Mouse (Mus musculus) frontal cortex, postnatal 25 days (tissue): ENCODE results near the gene Tm9sf1.
A peak's percentile ranks its signal among the peaks of the same experiment; 100 is the strongest.

ENCODE experiments used
- DNase-seq, 2 experiments: peaks; one replicate each; pipeline ENCODE4 v3.0.0; 2022; ENCODE audit warnings: low spot score in 2 of 2

The Tm9sf1 gene

DNA sequence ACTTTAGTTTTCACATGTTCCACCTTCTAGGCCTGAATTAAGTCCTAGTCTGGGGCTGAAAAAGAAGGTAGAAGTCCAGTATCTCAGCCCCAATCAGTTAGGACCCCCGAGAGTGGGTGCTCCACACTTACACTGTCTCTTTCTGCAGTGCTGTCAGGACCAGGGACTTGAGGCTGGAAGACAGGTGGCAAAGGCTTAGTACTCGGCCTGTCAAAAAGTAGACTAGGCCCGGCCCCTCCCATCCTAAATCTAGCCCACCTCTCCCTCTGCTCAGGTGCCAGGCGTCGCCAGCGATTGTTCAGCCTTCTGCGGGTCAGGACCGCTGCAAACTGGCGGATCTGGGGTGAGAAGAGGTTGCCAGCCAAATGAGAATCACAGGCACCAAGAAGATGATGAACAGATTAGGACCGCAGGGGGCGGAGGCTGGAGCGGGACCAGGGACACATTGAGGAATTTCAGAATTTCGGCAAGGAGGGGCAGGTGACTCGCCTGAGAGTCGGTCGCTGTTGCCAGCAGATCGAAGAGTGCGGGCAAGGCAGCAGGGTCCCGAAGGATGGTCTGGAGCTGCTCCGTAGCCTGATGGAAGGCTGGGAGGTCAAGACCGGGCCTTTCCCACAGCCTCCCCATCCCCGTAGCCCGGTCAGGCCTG is 8.6 kb downstream of the Tm9sf1 start:
- DNase-seq, result no peak

GRCm38 (mm10) chr14:55629312-55629711 is 14.3 kb downstream of the Tm9sf1 start:
- peak; percentile 25 to 41 for DNase-seq

- DNase-seq, result no peak
Measured at GRCm38 (mm10) chr14:55628077-55628827, 15.4 kb downstream of the Tm9sf1 start.

DNA sequence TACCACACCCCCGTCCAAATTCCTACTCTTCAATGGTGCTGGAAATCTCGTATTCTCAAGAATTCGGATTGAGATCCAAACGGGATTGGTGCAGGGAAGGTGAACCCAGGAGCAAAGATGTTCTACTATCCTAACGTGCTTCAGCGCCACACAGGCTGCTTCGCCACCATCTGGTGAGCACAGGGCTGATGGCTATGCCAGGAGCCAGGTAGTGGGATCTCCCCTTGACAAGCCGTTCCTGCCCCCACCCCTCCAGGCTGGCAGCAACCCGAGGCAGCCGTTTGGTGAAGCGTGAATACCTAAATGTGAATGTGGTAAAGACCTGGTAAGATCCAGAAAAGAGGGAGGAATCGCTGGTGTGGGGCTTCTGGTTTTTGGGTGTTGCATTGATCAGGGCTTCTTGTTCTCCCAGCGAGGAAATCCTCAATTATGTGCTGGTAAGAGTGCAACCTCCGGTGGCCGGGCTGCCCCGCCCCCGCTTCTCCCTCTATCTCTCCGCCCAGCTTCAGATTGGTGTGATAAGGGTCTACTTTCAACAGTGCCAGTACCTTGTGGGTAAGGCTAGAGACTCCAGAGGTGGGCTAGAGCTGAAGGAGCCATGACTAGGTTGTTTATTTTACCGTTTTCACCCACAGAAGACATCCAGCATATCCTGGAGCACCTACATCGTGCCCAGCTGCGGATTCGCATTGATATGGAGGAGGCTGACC is 25.0 kb downstream of the Tm9sf1 start:
- DNase-seq, result no peak

GRCm38 (mm10) chr14:55617822-55618221 is 25.8 kb downstream of the Tm9sf1 start, which contains the start of gene Rec8:
TSS of gene Rec8 (plus strand) at chr14:55618037.
- DNase-seq, result no peak

DNA sequence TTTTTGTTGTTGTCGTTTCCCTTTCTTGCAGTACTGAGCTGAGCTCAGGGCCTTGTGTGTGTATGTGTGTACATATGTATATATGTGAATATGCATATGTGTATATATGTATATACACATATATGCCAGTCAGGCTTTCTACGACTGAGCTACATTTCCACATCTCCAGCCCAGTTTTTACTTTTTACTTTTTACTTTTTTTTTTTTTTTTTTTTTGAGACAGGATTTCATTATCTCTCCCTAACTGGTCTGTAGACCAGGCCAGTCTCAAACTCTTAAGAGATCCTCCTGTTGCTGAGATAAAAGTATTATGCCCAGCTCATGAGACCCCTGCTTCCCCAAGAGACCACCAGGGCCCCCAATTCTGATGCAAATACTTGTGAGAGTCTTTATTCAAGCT is 26.8 kb downstream of the Tm9sf1 start:
- DNase-seq, result no peak

GRCm38 (mm10) chr14:55615876-55616275 is 27.7 kb downstream of the Tm9sf1 start:
- no peak for DNase-seq

DNA sequence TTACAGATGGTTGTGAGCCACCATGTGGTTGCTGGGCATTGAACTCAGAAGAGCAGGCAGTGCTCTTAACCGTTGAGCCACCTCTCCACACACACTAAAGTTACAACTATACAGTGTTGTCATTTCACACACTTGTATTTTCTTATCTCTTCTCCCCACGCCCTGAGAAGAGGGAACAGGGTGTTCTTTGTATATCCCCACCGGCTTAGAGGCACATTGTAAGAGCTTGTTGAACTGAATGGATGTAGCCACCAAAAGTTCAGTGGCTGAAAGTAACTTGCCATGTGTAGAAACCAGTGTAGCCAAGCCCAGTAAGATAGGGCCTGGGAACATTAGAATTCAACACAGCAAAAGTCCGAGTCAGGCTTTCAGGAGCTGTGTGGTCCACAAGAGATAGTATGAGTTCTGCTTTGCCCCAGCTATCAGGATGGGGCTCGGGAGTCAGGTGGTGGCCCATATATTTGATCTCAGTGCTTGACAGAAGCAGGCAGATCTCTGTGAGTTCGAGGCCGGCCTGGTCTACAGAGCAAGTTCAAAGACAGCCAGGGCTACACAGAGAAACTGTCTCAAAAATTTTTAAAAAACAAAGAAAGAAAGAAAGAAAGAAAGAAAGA is 28.9 kb downstream of the Tm9sf1 start:
- no peak for DNase-seq

GRCm38 (mm10) chr14:55613346-55613745 is 30.3 kb downstream of the Tm9sf1 start:
- DNase-seq, result no peak

- DNase-seq, result no peak
Measured at GRCm38 (mm10) chr14:55608339-55608738, 35.3 kb downstream of the Tm9sf1 start.

GRCm38 (mm10) chr14:55605743-55606459 is 37.7 kb downstream of the Tm9sf1 start:
- no peak for DNase-seq

DNA sequence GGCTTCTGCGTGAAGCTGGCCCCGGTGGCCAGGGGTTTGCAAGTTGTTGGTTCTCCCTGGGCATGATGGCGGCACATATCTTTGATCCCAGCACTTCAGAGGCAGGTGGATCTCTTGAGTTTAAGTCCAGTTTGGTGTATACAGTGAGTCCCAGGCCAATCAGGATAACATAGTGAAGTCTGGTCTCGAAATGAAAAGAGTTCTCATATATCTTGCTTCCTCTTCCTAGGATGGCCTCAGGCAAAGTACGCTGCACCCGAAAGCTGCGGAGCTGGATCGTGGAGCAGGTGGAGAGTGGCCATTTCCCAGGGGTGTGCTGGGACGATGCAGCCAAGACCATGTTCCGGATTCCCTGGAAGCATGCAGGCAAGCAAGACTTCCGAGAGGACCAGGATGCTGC is 38.8 kb downstream of the Tm9sf1 start:
- no peak for DNase-seq

DNA sequence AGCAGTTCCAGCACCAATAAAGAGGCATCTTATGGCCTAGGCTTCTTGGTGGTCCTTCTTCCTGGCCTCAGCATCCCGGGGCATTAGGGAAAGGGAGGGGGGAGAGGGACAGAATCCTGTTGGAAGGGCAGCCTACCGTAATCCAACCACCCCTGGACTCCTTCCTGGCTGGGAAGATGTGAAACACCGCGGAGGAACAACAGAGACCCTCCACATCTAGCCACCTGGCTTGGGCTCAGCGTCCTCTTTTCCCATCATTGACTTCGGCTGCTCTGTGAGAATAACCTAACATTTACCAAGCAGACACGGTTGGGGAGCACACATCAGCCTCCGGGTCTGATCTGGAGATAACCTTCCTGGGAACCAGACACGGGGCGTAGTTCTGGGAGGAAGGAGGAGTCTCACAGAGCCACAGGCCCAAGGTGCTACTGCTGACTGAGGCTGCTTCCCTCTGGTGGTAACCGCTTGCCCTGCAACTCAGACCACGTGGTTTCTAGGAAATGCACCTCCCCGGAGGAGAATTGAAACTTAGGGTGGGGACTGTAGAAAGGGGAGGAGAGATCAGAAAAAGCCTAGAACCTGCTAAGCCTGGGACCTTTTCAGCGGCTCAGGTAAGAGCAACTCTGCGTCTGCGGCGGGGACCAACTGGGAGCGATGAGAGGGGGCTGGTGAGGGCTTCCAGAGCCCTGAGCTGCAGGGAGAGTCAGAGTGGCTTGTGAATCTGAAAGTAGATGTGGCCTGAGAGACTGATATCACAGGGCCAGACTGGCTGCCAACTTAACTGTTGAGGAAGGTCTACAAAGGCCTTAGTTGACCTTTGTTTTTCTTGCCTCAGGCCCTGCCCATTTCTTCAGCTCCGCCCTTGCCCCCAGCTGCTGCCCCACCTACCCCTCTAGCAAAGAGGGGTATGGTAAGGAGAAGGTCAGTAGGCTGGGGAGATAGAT is 39.7 kb downstream of the Tm9sf1 start:
- peak; percentile 75 to 78 for DNase-seq

DNA sequence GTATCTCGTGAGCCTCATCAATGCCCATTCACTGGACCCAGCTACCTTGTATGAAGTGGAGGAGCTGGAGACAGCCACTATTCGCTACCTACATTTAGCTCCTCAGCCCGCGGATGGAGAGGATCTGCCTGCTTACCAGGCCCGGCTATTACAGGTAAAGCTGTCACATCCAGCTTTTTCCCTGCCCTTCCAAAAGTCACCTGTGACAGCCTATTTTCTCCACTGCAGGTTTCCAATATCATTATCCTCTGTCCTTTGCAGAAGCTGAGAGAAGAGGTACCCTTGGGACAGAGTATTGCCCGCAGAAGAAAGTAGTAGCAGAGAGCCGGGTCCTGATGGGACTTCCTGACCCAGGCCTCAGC is 40.4 kb downstream of the Tm9sf1 start, which contains the start of gene Irf9:
Gene Irf9 (plus strand): TSS at position 301 of the 362 bp plus-strand sequence.
- DNase-seq, result no peak

- DNase-seq, result no peak
Measured at GRCm38 (mm10) chr14:55598521-55599390, 44.9 kb downstream of the Tm9sf1 start.

GRCm38 (mm10) chr14:55596036-55596690 is 47.4 kb downstream of the Tm9sf1 start:
- no peak for DNase-seq

GRCm38 (mm10) chr14:55592226-55592625 is 51.4 kb downstream of the Tm9sf1 start:
- no peak for DNase-seq

DNA sequence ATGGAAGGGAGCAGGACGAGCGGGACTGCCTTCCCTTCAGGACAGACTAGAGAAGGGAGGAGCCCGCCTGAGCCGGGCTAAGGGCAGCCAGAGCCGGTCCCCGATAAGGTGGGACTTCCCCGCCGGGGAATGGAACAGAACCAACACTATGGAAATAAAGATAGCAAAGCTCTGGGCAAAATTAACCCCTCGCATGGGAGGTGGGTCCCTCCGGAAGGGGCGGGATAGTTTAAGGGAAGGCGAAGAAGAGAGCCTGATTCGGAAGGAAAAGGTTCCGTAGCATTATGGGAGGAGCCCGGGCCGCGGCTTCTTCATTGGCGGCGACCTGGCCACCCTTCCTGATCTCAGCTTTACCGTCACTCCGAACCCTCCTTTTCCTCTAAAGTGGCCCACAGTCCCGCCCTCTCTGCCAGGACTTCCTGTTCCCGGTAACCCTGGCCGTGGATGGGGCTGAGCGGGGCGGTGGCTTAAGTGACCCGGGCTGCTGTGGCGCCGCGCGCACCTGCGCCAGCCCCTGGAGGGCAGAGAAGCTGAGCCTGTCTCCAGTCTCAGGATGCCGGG is 52.2 kb downstream of the Tm9sf1 start, which contains the start of gene Rnf31:
Gene Rnf31 (plus strand): TSS at position 378 of the 561 bp plus-strand sequence.
- DNase-seq, result peak; percentile 82 to 87
